Mouse (Mus musculus) midbrain, embryonic 12.5 days (tissue): ENCODE data around the gene Dhrs4. TPM values are rescaled to one million over a fixed set of nuclear protein-coding genes. Genes with fewer than 3 reads are reported as not detected.

Experiments used
- ATAC-seq: fragments of 200-750 bp; cut with Nextera tagmentation; 2 replicates; pipeline ENCODE4 v1.8.0; 2017; ENCODE audit warnings: low read depth, moderate TSS enrichment, moderate library complexity; ENCODE audit not compliant: low FRiP score
- H3K27ac ChIP-seq: fragments of 300-500 bp; sonication (generic); replicated peaks from 2 replicates; pipeline ENCODE4 v1.5.1; 2016; ENCODE audit warnings: mild to moderate bottlenecking
- H3K27me3 ChIP-seq: fragments of 300-500 bp; sonication (generic); 2 replicates; pipeline ENCODE4 v1.6.1; 2016; ENCODE audit warnings: mild to moderate bottlenecking
- H3K36me3 ChIP-seq: fragments of 300-500 bp; sonication (generic); 2 replicates; pipeline ENCODE4 v1.6.1; 2016
- H3K4me1 ChIP-seq: fragments of 300-500 bp; sonication (generic); 2 replicates; pipeline ENCODE4 v1.6.1; 2016
- H3K4me2 ChIP-seq: fragments of 300-500 bp; sonication (generic); replicated peaks from 2 replicates; pipeline ENCODE4 v1.6.1; 2016; ENCODE audit warnings: mild to moderate bottlenecking, moderate library complexity
- H3K4me3 ChIP-seq: fragments of 300-500 bp; sonication (generic); 2 replicates; pipeline ENCODE4 v1.5.1; 2016; ENCODE audit warnings: mild to moderate bottlenecking
- H3K9ac ChIP-seq: fragments of 300-500 bp; sonication (generic); replicated peaks from 2 replicates; pipeline ENCODE4 v1.6.1; 2016; ENCODE audit warnings: mild to moderate bottlenecking, moderate library complexity
- H3K9me3 ChIP-seq: fragments of 300-500 bp; sonication (generic); 2 replicates; pipeline ENCODE4 v1.6.1; 2016; ENCODE audit warnings: mild to moderate bottlenecking
- WGBS: fragments of 180-500 bp; shearing (Covaris S2); methylation state at CpG from one replicate; pipeline ENCODE4 v1.1.7; 2016; 5-methylcytosine and 5-hydroxymethylcytosine counted together
- polyA plus RNA-seq: library from polyadenylated mRNA; unstranded; fragments of >200 nt; fragmentation: Nextera tagmentation; extraction: Ambion mirVana; gene quantifications from 2 replicates; pipeline ENCODE4 v1.2.1, GENCODE M21; 2016

Gene Dhrs4
- polyA plus RNA-seq, 1 experiment from 2014 or later: 39.6 TPM

DNA sequence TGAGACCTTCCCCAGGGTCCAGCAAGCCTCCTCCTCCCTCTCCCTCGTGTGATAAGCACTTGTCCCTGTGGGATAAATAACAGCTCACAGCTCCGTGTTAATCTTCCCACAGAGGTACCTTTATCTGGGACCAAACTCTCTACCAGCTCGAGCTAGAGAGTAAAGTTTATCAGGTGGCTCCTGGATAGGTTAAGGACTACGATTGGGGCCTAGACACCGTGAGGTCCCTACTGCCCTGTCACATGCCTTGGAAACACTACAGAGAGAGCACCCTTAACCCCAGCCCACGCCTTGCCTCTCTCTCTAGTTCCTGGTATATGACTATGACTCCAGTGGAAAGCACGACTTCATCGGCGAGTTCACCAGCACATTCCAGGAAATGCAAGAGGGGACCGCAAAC is 35.4 kb downstream of the Dhrs4 start:
- H3K27me3 ChIP-seq: peaks cover 23% of the 10 kb centered on the region; the same call in 1 of the 2 replicates

DNA sequence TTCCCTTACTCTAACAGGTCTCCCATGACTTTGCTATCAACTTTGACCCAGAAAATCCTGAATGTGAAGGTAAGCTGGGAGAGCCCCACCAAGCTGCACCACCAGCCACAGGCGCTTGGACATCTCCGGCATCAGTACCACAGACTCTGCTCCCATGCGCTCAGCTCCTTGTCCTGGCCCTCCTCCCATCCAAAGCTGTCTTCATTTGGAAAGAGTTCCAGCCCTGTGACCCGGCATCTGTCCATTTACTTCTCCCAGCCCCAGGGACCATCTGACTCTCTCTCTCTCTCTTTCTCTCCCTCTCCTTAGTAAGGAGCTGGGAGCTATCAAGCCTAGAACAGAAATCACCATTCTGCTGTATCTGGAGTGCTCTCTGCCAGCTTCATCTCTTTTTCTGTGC is 37.3 kb downstream of the Dhrs4 start:
- H3K9me3 ChIP-seq: no peaks in the 10 kb centered on the region
- H3K27me3 ChIP-seq: peaks cover 32% of the 10 kb centered on the region; the same call in 1 of the 2 replicates
- H3K4me2 ChIP-seq: no peak overlapping the region
- H3K4me3 ChIP-seq: no peak overlapping the region
- no peak overlapping the region for H3K27ac ChIP-seq
- ATAC-seq: no peak
- H3K36me3 ChIP-seq: no peaks in the 10 kb centered on the region
- no peak overlapping the region for H3K9ac ChIP-seq
- H3K4me1 ChIP-seq: peaks cover 16% of the 10 kb centered on the region; the same call in 1 of the 2 replicates
- 93% methylated on average over 4 of the region's 4 CpGs for WGBS

More for the DNA sequence above, 35.4 kb downstream of the Dhrs4 start:
- Histone ChIP-seq H3K4me1 (peaks cover 10% of the 10 kb centered on the region; the same call in 1 of the 2 replicates), H3K9ac (no peak overlapping the region), H3K27ac (no peak overlapping the region), H3K4me3 (no peak overlapping the region), H3K9me3 (no peaks in the 10 kb centered on the region), H3K4me2 (no peak overlapping the region), H3K36me3 (no peaks in the 10 kb centered on the region)
- 75% methylated on average over 10 of the region's 10 CpGs for WGBS
- ATAC-seq: no peak

DNA sequence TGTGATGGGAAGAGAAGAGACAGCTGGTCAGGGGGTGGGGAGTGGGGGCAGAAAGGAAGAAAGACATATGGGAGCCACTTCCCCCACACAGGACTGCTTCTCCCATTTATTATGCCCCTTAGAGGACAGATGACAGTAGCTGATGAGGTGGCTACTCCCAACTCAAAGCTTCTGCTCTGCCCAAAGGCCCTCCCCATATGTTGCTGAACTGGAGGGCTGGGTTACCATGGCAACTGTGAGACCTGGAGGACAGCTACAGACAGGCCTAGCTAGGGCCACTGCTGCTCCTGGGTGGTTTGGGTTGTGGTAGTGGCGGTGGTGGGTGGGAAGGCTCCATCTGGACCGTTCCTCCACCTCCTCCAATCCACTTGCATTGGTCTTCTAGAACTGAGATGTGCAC is 40.3 kb downstream of the Dhrs4 start:
- Histone ChIP-seq H3K27me3 (peaks cover 43% of the 10 kb centered on the region), H3K4me1 (peaks cover 19% of the 10 kb centered on the region), H3K27ac (peak overlapping the region; percentile 25; the same call in 1 of the 2 replicates), H3K4me3 (no peak overlapping the region), H3K36me3 (no peaks in the 10 kb centered on the region), H3K9ac (no peak overlapping the region), H3K4me2 (no peak overlapping the region), H3K9me3 (no peaks in the 10 kb centered on the region)
- WGBS: no CpG with 5 or more reads among the region's 2 CpGs
- ATAC-seq: peak; percentile 69

DNA sequence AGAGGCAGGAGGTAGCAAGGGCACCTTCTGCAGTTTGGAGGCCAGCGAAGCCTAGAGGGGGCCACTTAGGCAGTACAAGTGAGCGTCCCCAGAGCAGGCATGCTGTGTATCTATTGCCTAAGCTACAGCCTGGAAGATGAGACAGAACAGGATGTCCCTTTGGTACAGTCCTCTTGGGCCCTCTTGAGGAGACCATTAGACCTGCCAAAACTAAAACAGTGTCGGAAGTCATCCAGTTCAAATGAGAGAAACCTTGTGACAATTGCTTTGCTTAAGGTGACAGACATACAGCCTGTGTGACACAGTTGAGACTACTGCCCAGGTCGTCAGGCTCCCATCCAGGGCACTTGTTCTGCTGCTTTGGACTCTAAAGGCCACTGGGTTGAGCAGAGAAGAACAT is 41.0 kb downstream of the Dhrs4 start:
- no peak for ATAC-seq
- H3K27me3 ChIP-seq: peaks cover 43% of the 10 kb centered on the region
- peaks cover 19% of the 10 kb centered on the region for H3K4me1 ChIP-seq
- WGBS: 57% methylated on average over 4 of the region's 4 CpGs
- no peaks in the 10 kb centered on the region for H3K36me3 ChIP-seq
- H3K27ac ChIP-seq: 0 out of 2 replicates have a peak overlapping the region, but pooled peaks have one; percentile 25
- no peak overlapping the region for H3K4me3 ChIP-seq
- H3K9me3 ChIP-seq: no peaks in the 10 kb centered on the region
- H3K4me2 ChIP-seq: no peak overlapping the region
- no peak overlapping the region for H3K9ac ChIP-seq

DNA sequence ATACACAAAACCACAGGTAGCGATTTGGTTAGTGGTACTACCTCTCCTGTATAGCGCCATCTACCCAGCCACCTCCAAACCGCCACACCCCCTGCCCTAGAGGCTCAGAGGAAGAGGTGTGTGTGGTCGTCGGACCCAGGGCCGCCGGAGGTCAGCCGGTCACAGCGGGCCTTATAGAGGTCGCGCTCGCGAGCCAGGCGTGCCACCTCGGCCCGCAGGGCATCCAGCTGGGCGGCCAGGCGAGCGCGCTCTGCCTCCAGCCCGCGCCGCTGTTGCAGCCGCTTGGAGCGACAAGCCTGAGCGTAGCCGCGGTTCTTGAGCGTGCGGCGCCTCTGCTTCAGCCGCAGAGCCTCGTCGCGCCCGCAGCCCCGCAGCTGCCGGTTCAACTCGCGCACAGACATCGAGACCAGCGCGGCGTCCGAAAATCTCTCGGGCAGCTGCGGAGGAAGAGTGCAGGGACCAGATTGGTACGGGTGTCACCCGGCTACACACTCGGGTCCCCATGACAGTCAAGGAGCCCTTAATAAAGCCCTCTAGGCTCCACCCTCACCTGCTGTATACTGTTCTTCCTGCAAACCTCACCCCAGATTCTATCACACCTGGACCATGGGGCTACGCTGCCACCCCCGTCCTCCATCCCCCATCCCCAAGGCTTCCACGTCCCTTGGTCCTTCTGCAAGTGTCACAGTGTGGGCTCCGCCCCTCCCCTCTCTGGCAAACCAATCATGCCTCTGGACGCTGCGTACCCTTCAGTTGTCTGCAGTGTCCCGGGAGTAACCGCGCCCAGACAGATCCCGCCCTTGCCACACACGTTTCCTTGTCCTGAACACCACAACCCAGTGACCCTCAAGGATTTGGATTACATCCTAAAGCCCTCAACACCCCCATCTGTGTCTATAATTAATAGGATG is 42.1 kb downstream of the Dhrs4 start:
- Histone ChIP-seq H3K4me2 (peak overlapping the region; percentile 79), H3K4me3 (peak overlapping the region; percentile 47), H3K36me3 (no peaks in the 10 kb centered on the region), H3K9ac (peak overlapping the region; percentile 50), H3K4me1 (peaks cover 19% of the 10 kb centered on the region), H3K9me3 (no peaks in the 10 kb centered on the region), H3K27ac (no peak overlapping the region), H3K27me3 (peaks cover 43% of the 10 kb centered on the region)
- WGBS: under 1% methylated on average over 61 of the region's 61 CpGs
- peak; percentile 57 for ATAC-seq

DNA sequence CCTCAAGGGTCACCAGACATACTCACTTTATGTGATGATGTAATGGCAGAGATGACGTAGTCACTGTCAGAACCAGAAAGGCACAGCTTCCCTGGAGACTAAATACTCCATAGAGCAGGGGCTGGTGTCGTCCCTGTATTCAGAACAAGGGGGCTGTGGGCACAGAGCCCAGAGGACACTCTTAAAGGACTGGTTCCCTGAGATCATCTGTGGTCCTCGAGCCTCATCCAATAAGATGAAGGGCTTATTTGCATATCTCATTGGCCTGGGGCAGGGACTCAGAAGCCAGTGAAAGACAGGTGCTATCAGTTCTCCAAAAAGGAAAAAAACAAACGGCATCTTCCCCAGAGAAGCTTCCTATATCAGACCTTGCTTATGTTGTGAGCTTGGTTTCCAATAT is 45.5 kb downstream of the Dhrs4 start:
- H3K9ac ChIP-seq: no peak overlapping the region
- peaks cover 8% of the 10 kb centered on the region for H3K4me1 ChIP-seq
- WGBS: 67% methylated on average over 4 of the region's 4 CpGs
- ATAC-seq: no peak
- H3K9me3 ChIP-seq: no peaks in the 10 kb centered on the region
- H3K4me3 ChIP-seq: no peak overlapping the region
- H3K27ac ChIP-seq: no peak overlapping the region
- H3K36me3 ChIP-seq: no peaks in the 10 kb centered on the region
- H3K4me2 ChIP-seq: no peak overlapping the region
- peaks cover 39% of the 10 kb centered on the region for H3K27me3 ChIP-seq

DNA sequence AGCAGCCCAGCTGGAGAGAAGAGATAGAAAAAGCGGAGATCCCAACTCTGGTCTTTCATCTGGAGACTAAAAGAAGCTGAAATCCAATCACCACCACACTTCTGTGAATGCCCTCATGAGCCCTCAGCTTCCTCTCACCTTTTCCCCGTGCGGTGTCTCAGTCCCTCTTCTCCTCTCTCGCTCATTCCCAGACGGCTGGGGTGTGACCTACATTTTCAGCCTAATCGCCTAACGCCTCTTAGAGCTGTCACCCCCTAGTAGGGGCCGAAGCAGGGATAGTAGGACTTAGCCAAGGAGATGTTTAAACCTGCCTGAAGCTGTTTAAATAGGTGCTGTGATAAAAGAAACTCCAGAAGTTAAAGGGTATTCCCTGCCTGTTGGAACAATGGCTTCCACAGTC is 46.2 kb downstream of the Dhrs4 start, which contains the start of gene Nrl:
TSS of gene Nrl (minus strand) at position 197 of the 400 bp plus-strand sequence.
- Histone ChIP-seq H3K27me3 (peaks cover 42% of the 10 kb centered on the region), H3K9me3 (no peaks in the 10 kb centered on the region), H3K36me3 (no peaks in the 10 kb centered on the region), H3K4me3 (no peak within 1 kb of the TSS), H3K4me1 (peaks cover 6% of the 10 kb centered on the region; the same call in 1 of the 2 replicates), H3K27ac (no peak within 1 kb of the TSS), H3K9ac (no peak within 1 kb of the TSS), H3K4me2 (no peak within 1 kb of the TSS)
- no peak for ATAC-seq
- WGBS: 47% methylated on average over 8 of the region's 8 CpGs

DNA sequence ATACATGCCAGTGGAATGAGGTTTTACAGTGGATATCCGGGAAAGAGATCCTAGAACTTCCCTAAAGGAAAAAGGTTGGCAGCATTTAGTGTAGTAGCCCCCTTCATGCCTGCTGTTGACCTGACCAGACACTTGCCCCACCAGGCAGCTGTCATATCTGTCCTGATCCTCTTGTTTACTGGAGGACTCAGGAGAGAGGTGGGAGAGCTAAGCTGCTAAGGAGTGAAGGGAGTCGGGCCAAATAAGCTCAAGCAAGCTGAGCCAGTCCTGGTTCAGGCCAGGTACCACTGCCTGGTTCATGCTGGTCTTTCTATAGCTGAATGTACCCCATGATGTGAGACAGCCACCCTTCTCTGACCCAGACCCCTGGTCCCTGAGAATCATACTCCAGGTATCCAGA is 48.1 kb downstream of the Dhrs4 start:
- WGBS: 79% methylated on average over 2 of the region's 2 CpGs
- H3K27me3 ChIP-seq: peaks cover 34% of the 10 kb centered on the region
- no peaks in the 10 kb centered on the region for H3K36me3 ChIP-seq
- H3K9me3 ChIP-seq: no peaks in the 10 kb centered on the region
- H3K4me2 ChIP-seq: no peak overlapping the region
- no peak for ATAC-seq
- no peak overlapping the region for H3K9ac ChIP-seq
- no peak overlapping the region for H3K27ac ChIP-seq
- H3K4me3 ChIP-seq: no peak overlapping the region
- H3K4me1 ChIP-seq: no peaks in the 10 kb centered on the region

DNA sequence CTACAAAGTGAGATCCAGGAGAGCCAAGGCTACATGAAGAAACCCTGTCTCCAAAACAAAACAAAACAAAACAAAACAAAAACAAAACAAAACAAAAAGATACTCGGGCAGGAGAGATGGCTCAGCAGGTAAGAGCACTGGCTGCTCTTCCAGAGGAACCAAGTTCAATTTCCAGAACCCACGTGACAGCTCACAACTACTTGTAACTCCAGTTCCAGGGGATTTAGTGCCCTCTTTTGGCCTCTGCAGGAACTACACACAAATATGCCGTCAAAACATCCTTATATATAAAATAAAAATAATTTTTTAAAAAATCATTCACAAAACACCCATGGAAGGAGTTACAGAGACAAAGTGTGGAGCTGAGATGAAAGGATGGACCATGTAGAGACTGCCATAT is 49.4 kb downstream of the Dhrs4 start:
- H3K4me3 ChIP-seq: no peak overlapping the region
- no peaks in the 10 kb centered on the region for H3K9me3 ChIP-seq
- H3K9ac ChIP-seq: no peak overlapping the region
- H3K27ac ChIP-seq: no peak overlapping the region
- ATAC-seq: no peak
- H3K36me3 ChIP-seq: no peaks in the 10 kb centered on the region
- no peaks in the 10 kb centered on the region for H3K4me1 ChIP-seq
- H3K27me3 ChIP-seq: peaks cover 21% of the 10 kb centered on the region
- no peak overlapping the region for H3K4me2 ChIP-seq
- 18% methylated on average over 3 of the region's 3 CpGs for WGBS

DNA sequence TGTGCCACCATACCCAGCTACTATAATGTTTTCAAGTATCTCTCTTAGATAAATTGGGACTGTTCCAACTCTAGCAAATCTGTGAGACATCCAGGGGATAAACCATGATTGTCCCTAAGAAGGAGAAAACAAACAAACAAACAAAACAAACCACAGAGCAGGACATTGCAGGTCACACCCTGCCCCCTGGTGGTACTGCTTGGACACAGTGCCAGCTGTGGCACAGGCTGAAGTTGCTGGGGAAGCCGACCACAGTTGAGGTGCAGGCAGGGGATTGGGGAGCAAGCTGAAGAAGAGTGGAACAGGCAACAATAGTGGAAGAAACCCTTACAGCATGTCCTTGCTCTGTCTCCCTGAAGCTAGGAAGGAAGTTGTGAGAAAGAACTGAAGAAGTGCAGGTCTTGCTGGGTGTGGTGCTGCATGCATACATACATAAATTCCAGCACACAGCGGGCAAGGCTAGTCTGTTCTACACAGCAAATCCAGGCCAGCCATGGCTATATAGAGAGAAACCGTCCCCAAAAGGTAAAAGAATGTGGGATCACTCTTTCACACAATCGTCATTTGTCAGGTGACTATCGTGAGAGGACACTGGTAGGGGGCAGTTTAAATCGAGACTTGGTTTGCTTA is 57.7 kb downstream of the Dhrs4 start:
- Histone ChIP-seq H3K4me1 (peaks cover 16% of the 10 kb centered on the region), H3K27ac (no peak overlapping the region), H3K9ac (no peak overlapping the region), H3K36me3 (no peaks in the 10 kb centered on the region), H3K9me3 (no peaks in the 10 kb centered on the region), H3K4me3 (no peak overlapping the region), H3K4me2 (no peak overlapping the region), H3K27me3 (peaks cover 10% of the 10 kb centered on the region)
- 61% methylated on average over 6 of the region's 6 CpGs for WGBS
- no peak for ATAC-seq
